Mouse (Mus musculus) MEL (cell line): ENCODE results near the gene Rps6kb2.

Source experiments
- CTCF ChIP-seq, 3 experiments: IDR thresholded peaks in 2 of 3; conservative IDR thresholded peaks in 1 of 3; 2 replicates each; pipeline ENCODE4 v1.5.1; 2011 to 2012; ENCODE audit warnings: low read length in 3 of 3, low read depth in 2 of 3, mild to moderate bottlenecking in 2 of 3, improper control_type of control experiment in 1 of 3, inconsistent platforms in 1 of 3, mixed read lengths in 1 of 3, moderate library complexity in 1 of 3; ENCODE audit not compliant: control insufficient read depth in 1 of 3, insufficient read depth in 1 of 3, poor library complexity in 1 of 3, severe bottlenecking in 1 of 3
- POLR2AphosphoS2 ChIP-seq: IDR thresholded peaks from 2 replicates; pipeline ENCODE4 v1.6.1; 2011; ENCODE audit warnings: low read length, improper control_type of control experiment

DNA sequence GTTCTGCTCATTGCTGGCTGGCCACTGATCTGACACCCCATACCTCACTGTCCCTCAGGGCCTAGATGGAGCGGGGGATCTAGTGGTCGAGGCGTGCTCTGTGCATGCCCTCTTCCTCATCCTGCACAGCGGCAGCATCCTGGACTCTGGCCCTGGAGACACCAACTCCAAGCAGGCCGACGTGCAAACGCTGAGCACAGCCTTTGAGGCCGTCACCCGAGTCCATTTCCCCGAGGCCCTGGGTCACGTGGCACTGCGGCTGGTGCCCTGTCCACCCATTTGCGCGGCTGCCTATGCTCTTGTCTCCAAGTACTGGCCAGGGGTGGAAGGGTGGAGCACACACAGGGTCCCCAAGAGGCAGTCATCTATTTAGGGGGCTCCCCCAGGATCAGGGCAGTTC lies 56.5 kb downstream of the Rps6kb2 start:
- no peak for TF ChIP-seq CTCF (IDR thresholded peaks at IDR 0.05 in 2 of 3, conservative IDR thresholded peaks at IDR 0.05 in 1 of 3; ENCODE audit: control insufficient read depth in 1 of 3, insufficient read depth in 1 of 3, low read depth in 2 of 3, low read length in 3 of 3, poor library complexity in 1 of 3, severe bottlenecking in 1 of 3)
- TF ChIP-seq POLR2AphosphoS2: no peak
